Mouse (Mus musculus): ENCODE measurements around the gene Fry. TPM values are rescaled to one million over a fixed set of nuclear protein-coding genes. Genes with fewer than 3 reads are reported as not detected.
"Not testable (repeated sequence)": the region's sequence is repeated elsewhere in the genome, so short reads cannot be mapped to it uniquely, and the experiment has no call there.

Fry gene
- polyA plus RNA-seq, 1 experiment from 2014 or later, result 5.5 TPM

DNA sequence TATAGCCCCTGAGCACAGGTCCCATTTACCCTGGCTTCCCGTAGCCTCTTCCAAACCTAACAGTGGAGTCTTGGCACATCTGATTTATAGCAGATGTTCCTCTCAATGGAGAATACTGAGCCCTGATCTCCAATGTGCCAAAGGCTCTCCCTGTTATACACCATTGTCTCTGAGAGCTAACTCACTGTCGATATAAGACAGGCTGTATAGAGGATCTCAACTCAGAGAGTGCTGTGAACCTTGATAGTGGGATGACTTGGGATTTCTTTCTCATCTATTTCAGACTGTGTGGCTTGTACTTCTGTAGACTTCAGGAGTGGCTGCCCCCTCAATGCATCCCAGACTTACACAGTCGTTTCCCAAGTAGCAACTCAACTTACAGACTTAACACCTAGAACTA lies 371.8 kb downstream of the Fry start:
- TF ChIP-seq CTCF (IDR thresholded peaks at IDR 0.05; ENCODE audit: low read depth), result no peak
- WGBS, result 76% methylated on average over 3 of the region's 3 CpGs
- no peaks in the 10 kb centered on the region for H3K4me1 ChIP-seq (replicated peaks; ENCODE audit: control insufficient read depth, insufficient read depth, low read length)
- H3K27me3 ChIP-seq (replicated peaks; ENCODE audit: control insufficient read depth, insufficient read depth, low read length), result no peaks in the 10 kb centered on the region
- no peak overlapping the region for H3K4me2 ChIP-seq (replicated peaks; ENCODE audit: low read depth)
- H3K9me3 ChIP-seq (ENCODE audit: control insufficient read depth), result no peaks in the 10 kb centered on the region
- ATAC-seq, result no peak
- no peaks in the 10 kb centered on the region for H3K36me3 ChIP-seq (ENCODE audit: control insufficient read depth, insufficient read depth)
- H3K4me3 ChIP-seq (ENCODE audit: low read depth, low read length), result no peak overlapping the region
- H3K27ac ChIP-seq (ENCODE audit: low read depth, low read length), result no peak overlapping the region
- H3K9ac ChIP-seq (ENCODE audit: low read depth, low read length), result no peak overlapping the region

DNA sequence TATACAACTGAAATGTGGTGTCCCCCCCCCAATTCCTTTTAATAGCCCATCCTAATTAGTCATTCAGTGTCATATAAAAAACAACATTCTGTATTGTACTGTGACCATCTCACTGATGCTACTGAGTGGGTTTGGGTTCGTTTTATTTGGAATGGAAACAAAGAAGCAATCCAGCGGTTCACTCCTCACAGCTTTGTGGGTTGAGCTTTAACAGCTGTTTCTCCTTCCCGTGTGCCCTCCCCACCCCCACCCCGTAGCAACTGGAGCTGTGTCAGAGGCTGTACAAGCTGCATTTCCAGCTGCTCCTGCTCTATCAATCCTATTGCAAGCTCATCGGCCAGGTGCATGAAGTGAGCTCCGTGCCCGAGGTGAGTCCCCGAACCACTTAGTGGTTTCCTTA lies 372.4 kb downstream of the Fry start:
- no peak overlapping the region for H3K27ac ChIP-seq (ENCODE audit: low read depth, low read length)
- no peaks in the 10 kb centered on the region for H3K4me1 ChIP-seq (replicated peaks; ENCODE audit: control insufficient read depth, insufficient read depth, low read length)
- no peak for ATAC-seq
- H3K4me3 ChIP-seq (ENCODE audit: low read depth, low read length), result no peak overlapping the region
- H3K36me3 ChIP-seq (ENCODE audit: control insufficient read depth, insufficient read depth), result no peaks in the 10 kb centered on the region
- H3K4me2 ChIP-seq (replicated peaks; ENCODE audit: low read depth), result no peak overlapping the region
- no peak for TF ChIP-seq CTCF (IDR thresholded peaks at IDR 0.05; ENCODE audit: low read depth)
- 68% methylated on average over 8 of the region's 8 CpGs for WGBS
- H3K27me3 ChIP-seq (replicated peaks; ENCODE audit: control insufficient read depth, insufficient read depth, low read length), result no peaks in the 10 kb centered on the region
- H3K9me3 ChIP-seq (ENCODE audit: control insufficient read depth), result no peaks in the 10 kb centered on the region
- no peak overlapping the region for H3K9ac ChIP-seq (ENCODE audit: low read depth, low read length)

DNA sequence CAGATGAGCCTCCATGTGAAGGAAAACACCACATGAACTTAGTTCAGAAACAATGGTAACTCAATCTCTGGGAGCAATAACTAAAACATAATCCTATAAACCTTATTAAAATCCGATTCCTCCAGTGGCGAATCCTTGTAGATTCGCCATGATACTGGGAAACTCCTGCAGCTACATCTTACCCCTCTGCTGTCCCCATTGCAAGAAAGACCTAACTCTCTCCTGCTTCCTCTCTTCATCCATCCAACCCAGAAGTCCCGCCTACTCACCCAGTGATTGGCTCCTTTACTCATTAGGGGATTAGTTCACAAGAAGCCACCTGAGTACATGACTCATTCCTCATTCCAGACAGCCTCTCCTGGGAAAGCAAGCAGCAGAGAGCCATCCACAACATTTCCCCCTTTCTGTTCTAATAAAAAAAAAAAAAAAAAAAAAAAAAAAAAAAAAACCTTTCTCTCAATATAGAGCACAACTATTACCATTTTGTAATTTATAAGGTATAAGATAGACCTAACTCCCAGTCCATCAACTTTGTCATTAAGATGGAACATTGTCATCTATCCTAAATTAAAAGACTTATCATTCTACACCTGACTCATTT lies 373.2 kb downstream of the Fry start:
- H3K4me1 ChIP-seq (replicated peaks; ENCODE audit: control insufficient read depth, insufficient read depth, low read length); H3K27me3 ChIP-seq (replicated peaks; ENCODE audit: control insufficient read depth, insufficient read depth, low read length); H3K27ac ChIP-seq (ENCODE audit: low read depth, low read length); H3K4me3 ChIP-seq (ENCODE audit: low read depth, low read length); H3K9ac ChIP-seq (ENCODE audit: low read depth, low read length); H3K9me3 ChIP-seq (ENCODE audit: control insufficient read depth); ATAC-seq; H3K4me2 ChIP-seq (replicated peaks; ENCODE audit: low read depth); H3K36me3 ChIP-seq (ENCODE audit: control insufficient read depth, insufficient read depth): not testable (repeated sequence)
- 94% methylated on average over 4 of the region's 4 CpGs for WGBS

DNA sequence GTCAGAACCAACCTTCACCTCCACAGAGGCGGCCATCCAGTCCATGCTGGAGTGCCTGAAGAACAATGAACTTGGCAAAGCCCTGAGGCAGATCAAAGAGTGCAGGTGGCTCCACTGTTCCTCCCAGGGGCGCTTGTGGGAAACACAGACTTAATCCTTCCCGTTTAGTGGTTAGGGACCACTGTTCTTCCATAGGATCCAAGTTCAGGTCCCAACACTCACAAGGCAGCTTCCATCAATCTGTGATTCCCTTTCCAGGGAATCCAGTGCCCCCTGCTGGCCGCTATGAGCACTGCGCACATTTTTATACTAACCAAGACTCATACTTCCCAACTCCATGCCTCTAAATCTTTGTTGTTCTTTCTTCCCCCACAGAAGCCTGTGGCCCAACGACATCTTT lies 377.3 kb downstream of the Fry start:
- H3K27ac ChIP-seq (ENCODE audit: low read depth, low read length), result no peak overlapping the region
- no peaks in the 10 kb centered on the region for H3K4me1 ChIP-seq (replicated peaks; ENCODE audit: control insufficient read depth, insufficient read depth, low read length)
- peak; percentile 77 for TF ChIP-seq CTCF (IDR thresholded peaks at IDR 0.05; ENCODE audit: low read depth)
- no peak overlapping the region for H3K4me3 ChIP-seq (ENCODE audit: low read depth, low read length)
- 0 out of 2 replicates have a peak, but pooled peaks cover 4% of the 10 kb centered on the region for H3K36me3 ChIP-seq (ENCODE audit: control insufficient read depth, insufficient read depth)
- ATAC-seq, result no peak
- WGBS, result 56% methylated on average over 6 of the region's 6 CpGs
- H3K27me3 ChIP-seq (replicated peaks; ENCODE audit: control insufficient read depth, insufficient read depth, low read length), result no peaks in the 10 kb centered on the region
- no peak overlapping the region for H3K4me2 ChIP-seq (replicated peaks; ENCODE audit: low read depth)
- no peaks in the 10 kb centered on the region for H3K9me3 ChIP-seq (ENCODE audit: control insufficient read depth)
- H3K9ac ChIP-seq (ENCODE audit: low read depth, low read length), result no peak overlapping the region

DNA sequence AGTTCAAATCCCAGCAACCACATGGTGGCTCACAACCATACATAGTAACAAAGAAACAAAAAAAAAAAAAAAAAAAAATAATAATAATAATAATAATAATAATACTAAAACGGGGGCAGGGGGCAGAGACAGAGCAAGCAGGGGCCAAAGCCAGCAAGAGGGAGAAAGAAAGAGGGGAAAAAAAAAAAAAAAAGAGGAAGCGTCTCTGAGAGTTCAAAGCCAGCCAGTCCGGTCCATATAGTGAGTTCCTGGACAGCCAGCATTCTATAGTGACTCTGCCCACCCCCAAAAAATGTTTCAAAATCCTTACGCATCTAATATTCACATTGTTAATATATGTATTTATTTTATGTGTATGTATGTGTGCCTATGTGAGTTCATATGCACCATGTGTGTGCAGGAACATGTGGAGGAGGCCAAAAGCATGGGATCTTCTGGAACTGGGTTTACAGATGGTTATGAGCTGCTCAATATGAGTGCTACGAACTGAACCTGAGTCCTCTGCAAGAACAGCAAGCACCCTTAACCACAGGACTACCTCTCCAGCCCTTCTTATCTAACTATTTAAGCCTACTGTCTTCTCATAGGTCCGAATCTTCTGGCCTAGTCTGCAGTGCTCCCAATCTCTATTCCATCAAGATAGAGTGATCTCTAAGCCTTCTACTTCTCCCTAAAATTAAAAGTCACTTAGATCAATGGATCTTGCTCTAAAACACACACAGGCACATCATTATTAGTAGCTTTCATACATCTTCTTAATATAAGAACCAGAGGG lies 392.2 kb downstream of the Fry start:
- Histone ChIP-seq H3K36me3 (ENCODE audit: control insufficient read depth, insufficient read depth) (no peaks in the 10 kb centered on the region), H3K4me3 (ENCODE audit: low read depth, low read length) (no peak overlapping the region), H3K4me2 (replicated peaks; ENCODE audit: low read depth) (no peak overlapping the region), H3K9me3 (ENCODE audit: control insufficient read depth) (no peaks in the 10 kb centered on the region), H3K4me1 (replicated peaks; ENCODE audit: control insufficient read depth, insufficient read depth, low read length) (no peaks in the 10 kb centered on the region), H3K9ac (ENCODE audit: low read depth, low read length) (no peak overlapping the region), H3K27me3 (replicated peaks; ENCODE audit: control insufficient read depth, insufficient read depth, low read length) (no peaks in the 10 kb centered on the region), H3K27ac (ENCODE audit: low read depth, low read length) (no peak overlapping the region)
- no peak for ATAC-seq
- no peak for TF ChIP-seq CTCF (IDR thresholded peaks at IDR 0.05; ENCODE audit: low read depth)
- 83% methylated on average over 6 of the region's 6 CpGs for WGBS

DNA sequence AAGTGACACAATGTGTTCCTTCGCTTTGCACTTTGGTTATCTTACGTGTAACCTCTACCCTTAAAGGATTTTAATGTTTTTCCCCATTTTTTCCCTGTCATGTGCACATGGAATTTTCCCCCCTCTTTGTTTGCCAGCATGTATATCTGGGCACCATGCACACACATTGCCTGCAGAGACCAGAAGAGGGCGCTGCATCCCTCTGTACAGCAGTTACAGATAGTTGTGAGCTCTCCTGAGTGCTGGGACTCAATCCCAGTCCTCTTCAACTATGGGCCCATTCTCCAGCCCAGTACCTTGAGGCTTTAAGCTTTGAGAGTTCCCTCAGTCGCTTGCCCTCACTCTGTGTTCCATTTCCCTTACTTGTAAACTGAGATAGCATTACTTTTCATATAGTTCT lies 394.8 kb downstream of the Fry start:
- ATAC-seq, result no peak
- Histone ChIP-seq H3K36me3 (ENCODE audit: control insufficient read depth, insufficient read depth) (no peaks in the 10 kb centered on the region), H3K27ac (ENCODE audit: low read depth, low read length) (no peak overlapping the region), H3K9ac (ENCODE audit: low read depth, low read length) (no peak overlapping the region), H3K4me1 (replicated peaks; ENCODE audit: control insufficient read depth, insufficient read depth, low read length) (no peaks in the 10 kb centered on the region), H3K4me2 (replicated peaks; ENCODE audit: low read depth) (no peak overlapping the region), H3K27me3 (replicated peaks; ENCODE audit: control insufficient read depth, insufficient read depth, low read length) (no peaks in the 10 kb centered on the region), H3K4me3 (ENCODE audit: low read depth, low read length) (no peak overlapping the region), H3K9me3 (ENCODE audit: control insufficient read depth) (no peaks in the 10 kb centered on the region)
- peak; percentile 20; the same call in 1 of the 2 replicates for TF ChIP-seq CTCF (IDR thresholded peaks at IDR 0.05; ENCODE audit: low read depth)
- 80% methylated on average over 4 of the region's 4 CpGs for WGBS

Data from intestine, postnatal 0 days (tissue).